Mouse (Mus musculus) inflammation-experienced regulatory T-cells (primary cell): Measurements from ENCODE around the gene Efnb3. TPM values are rescaled to one million over a fixed set of nuclear protein-coding genes. Genes with fewer than 3 reads are reported as not detected.

ENCODE experiments used
- polyA plus RNA-seq, 2 experiments: library from polyadenylated mRNA; unstranded; fragments of 100-300 nt; shearing (Covaris generic); gene quantifications; one replicate each; pipeline ENCODE4 v1.2.1; 2017

Gene Efnb3
- under 1 TPM; 0.55 to 0.64 TPM for polyA plus RNA-seq

DNA sequence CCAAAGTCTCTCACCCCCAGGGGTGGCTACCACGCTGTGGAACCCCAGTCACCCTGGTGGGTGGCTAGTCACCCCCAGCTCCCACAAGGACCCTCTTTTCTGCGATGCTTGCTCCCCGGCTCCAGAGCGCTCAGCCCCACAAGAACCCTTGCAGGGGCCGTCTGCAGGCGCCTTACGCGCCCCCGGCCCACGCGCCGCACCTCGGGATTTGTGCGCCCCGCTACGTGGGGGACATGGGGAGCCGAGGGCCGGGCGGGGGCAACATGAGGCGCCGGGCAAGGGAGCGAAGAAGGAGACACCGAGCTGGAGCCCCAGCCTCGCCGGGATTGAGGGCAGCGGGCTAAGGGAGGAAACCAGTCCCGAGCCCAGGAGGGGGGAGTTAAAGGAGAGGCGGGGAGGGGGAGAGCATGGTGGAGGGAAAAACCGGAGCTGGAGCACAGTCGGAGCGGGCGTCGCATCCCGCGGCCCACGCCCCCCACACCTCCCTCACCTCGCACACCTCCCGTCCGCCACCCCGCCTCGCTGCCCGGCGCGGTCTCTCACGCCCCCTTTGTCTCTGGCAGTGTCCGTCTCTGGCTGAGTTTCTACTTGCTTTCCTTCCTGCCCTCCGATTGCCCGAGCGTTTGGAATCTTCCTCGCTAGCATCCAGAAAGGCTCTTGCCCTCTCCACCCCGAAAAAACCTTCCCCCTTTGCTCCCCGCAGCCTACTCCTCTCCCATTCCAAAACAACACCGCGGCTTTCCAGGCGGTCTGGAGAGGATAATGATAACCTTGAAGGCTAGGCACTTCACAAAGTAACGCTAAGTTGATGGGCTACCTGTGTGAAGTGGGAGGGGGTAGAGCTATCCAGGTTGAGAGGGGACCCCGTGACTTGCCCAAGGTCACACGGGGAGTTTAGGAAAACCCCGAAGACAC, at the start of gene Efnb3:
Efnb3 (minus strand) TSS at position 355 of the 915 bp plus-strand sequence.

GRCm38 (mm10) chr11:69605726-69606490, 45.9 kb upstream of the Efnb3 start, which contains the start of gene Atp1b2:
Atp1b2 (minus strand) TSS chr11:69605942.

DNA sequence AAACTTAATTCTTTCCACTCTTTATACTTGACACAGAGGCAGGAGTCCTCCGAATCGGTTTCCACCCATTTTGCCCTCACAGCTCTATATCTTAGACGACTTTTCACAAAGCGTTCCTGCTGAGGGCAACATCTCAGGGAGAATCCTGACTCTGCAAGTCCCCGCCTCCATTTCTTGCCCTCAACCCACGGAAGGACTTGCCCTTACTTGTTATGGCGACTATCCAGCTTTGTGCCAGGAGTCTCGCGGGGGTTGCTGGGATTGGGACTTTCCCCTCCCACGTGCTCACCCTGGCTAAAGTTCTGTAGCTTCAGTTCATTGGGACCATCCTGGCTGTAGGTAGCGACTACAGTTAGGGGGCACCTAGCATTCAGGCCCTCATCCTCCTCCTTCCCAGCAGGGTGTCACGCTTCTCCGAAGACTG, 20.1 kb upstream of the Efnb3 start, which contains the start of the genes Wrap53 and Trp53:
Wrap53 (minus strand) TSS at position 165 of the 424 bp plus-strand sequence.
Trp53 (plus strand) TSS at position 269 of the 424 bp plus-strand sequence.

GRCm38 (mm10) chr11:69549060-69549656, 10.8 kb downstream of the Efnb3 start, which contains the start of gene Dnah2:
Dnah2 (minus strand) TSS chr11:69549110.

Other genes with a start within 250 kb of the Efnb3 start
- 10 to 100 TPM; 11.8 to 14.0 TPM for gene Cntrob, start 236.4 kb downstream of the Efnb3 start, polyA plus RNA-seq
- gene Trappc1, start 236.2 kb downstream of the Efnb3 start, polyA plus RNA-seq = 100 to 1,000 TPM in 1 of 2 experiments, 10 to 100 TPM in 1; 91.3 to 101 TPM
- gene Kcnab3, start 233.9 kb downstream of the Efnb3 start, polyA plus RNA-seq = 1 to 10 TPM; 1.3 to 1.5 TPM
- gene Rnf227, start 219.7 kb downstream of the Efnb3 start, polyA plus RNA-seq = 10 to 100 TPM in 1 of 2 experiments, 1 to 10 TPM in 1; 5.8 to 13.3 TPM
- 100 to 1,000 TPM; 116 to 125 TPM for gene Chd3, start 190.8 kb downstream of the Efnb3 start, polyA plus RNA-seq
- 100 to 1,000 TPM in 1 of 2 experiments, 10 to 100 TPM in 1; 97.4 to 110 TPM for gene Naa38, start 164.7 kb downstream of the Efnb3 start, polyA plus RNA-seq
- 10 to 100 TPM; 25.6 to 30.9 TPM for gene Cyb5d1, start 164.6 kb downstream of the Efnb3 start, polyA plus RNA-seq
- 1 to 10 TPM in 1 of 2 experiments, under 1 TPM in 1; 0.45 to 1.8 TPM for gene Tmem88, start 162.0 kb downstream of the Efnb3 start, polyA plus RNA-seq
- gene Kdm6b, start 146.5 kb downstream of the Efnb3 start, polyA plus RNA-seq = 1 to 10 TPM; 5.0 to 5.4 TPM
- 1 to 10 TPM in 1 of 2 experiments, under 1 TPM in 1; 0.31 to 3.4 TPM for gene Dnah2, start 11.1 kb downstream of the Efnb3 start, polyA plus RNA-seq
- gene Wrap53, start 20.1 kb upstream of the Efnb3 start, polyA plus RNA-seq = 10 to 100 TPM; 26.4 to 26.5 TPM
- gene Trp53, start 20.2 kb upstream of the Efnb3 start, polyA plus RNA-seq = 100 to 1,000 TPM; 201 to 249 TPM
- under 1 TPM in 1 of 2 experiments, not detected in 1; 0.55 TPM for gene Atp1b2, start 45.7 kb upstream of the Efnb3 start, polyA plus RNA-seq
- gene Shbg, start 57.7 kb upstream of the Efnb3 start, polyA plus RNA-seq = under 1 TPM; 0.33 to 0.57 TPM
- 1 to 10 TPM in 1 of 2 experiments, not detected in 1; 2.8 TPM for gene Sat2, start 61.8 kb upstream of the Efnb3 start, polyA plus RNA-seq
- 10 to 100 TPM; 59.9 to 74.5 TPM for gene Fxr2, start 72.8 kb upstream of the Efnb3 start, polyA plus RNA-seq
- 1 to 10 TPM in 1 of 2 experiments, under 1 TPM in 1; 0.55 to 3.1 TPM for gene Sox15, start 95.1 kb upstream of the Efnb3 start, polyA plus RNA-seq
- 10 to 100 TPM; 47.5 to 52.3 TPM for gene Mpdu1, start 102.4 kb upstream of the Efnb3 start, polyA plus RNA-seq
- gene Cd68, start 105.9 kb upstream of the Efnb3 start, polyA plus RNA-seq = 10 to 100 TPM in 1 of 2 experiments, 1 to 10 TPM in 1; 1.7 to 11.0 TPM
- gene Eif4a1, start 112.2 kb upstream of the Efnb3 start, polyA plus RNA-seq = 100 to 1,000 TPM; 493 to 540 TPM
- 10 to 100 TPM; 33.1 to 37.3 TPM for gene Senp3, start 121.9 kb upstream of the Efnb3 start, polyA plus RNA-seq
- gene Tnfsf13, start 125.6 kb upstream of the Efnb3 start, polyA plus RNA-seq = not detected
- not detected for gene Tnfsf12, start 135.6 kb upstream of the Efnb3 start, polyA plus RNA-seq
- gene Tnfsfm13, start 135.9 kb upstream of the Efnb3 start, polyA plus RNA-seq = under 1 TPM in 1 of 2 experiments, not detected in 1; 0.45 TPM
- gene Polr2a, start 198.4 kb upstream of the Efnb3 start, polyA plus RNA-seq = 10 to 100 TPM; 43.7 to 44.7 TPM
- gene Slc35g3, start 201.8 kb upstream of the Efnb3 start, polyA plus RNA-seq = 1 to 10 TPM in 1 of 2 experiments, under 1 TPM in 1; 0.29 to 1.3 TPM
- 1 to 10 TPM; 3.8 to 5.3 TPM for gene Zbtb4, start 205.7 kb upstream of the Efnb3 start, polyA plus RNA-seq
- 1 to 10 TPM in 1 of 2 experiments, under 1 TPM in 1; 0.13 to 4.3 TPM for gene Chrnb1, start 235.7 kb upstream of the Efnb3 start, polyA plus RNA-seq
- not detected for gene Fgf11, start 241.7 kb upstream of the Efnb3 start, polyA plus RNA-seq
- gene Tmem102, start 245.4 kb upstream of the Efnb3 start, polyA plus RNA-seq = not detected